Mouse (Mus musculus) induced T-regulatory cell, adult 2 months (primary cell): ENCODE measurements around the gene Trim10.

Experiments
- DNase-seq: peaks from one replicate; pipeline ENCODE4 v3.0.0-alpha.2; 2012; ENCODE audit warnings: low read depth

Trim10 gene

GRCm38 (mm10) chr17:36912031-36912430 is 42.7 kb downstream of the Trim10 start:
- DNase-seq: no peak

- peak; percentile 88 for DNase-seq
These were observed 44.7 kb downstream of the Trim10 start for GRCm38 (mm10) chr17:36914108-36914507.

- DNase-seq: peak; percentile 82
These were observed 45.7 kb downstream of the Trim10 start for GRCm38 (mm10) chr17:36915076-36915475.

- no peak for DNase-seq
These were observed 50.9 kb downstream of the Trim10 start for GRCm38 (mm10) chr17:36920239-36920638.

GRCm38 (mm10) chr17:36922715-36923114 is 53.3 kb downstream of the Trim10 start:
- DNase-seq: no peak

GRCm38 (mm10) chr17:36923491-36923890 is 54.1 kb downstream of the Trim10 start:
- DNase-seq: no peak
